Comparison of ENCODE assay signal across 12 mouse cellular contexts in the genomic region with DNA sequence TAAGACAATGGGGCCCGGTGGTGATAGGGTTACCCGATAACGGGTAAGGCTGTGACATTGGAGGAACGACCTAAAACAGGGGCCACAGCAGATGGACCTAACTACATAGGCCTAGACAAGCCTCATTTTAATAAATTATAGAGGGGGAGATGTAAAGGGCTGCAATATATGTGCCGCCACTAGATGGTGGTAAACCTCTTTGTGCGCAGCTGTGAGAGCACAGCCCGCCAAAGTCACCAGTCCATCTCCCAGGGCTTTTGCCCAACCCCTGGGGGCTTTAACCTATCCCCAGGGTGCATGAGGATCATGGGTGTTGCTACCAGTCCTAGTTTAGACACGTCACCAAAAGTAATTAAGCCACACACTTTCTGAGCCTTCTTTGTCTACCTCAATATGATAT. TPM values are rescaled to one million over a fixed set of nuclear protein-coding genes. Genes with fewer than 3 reads are reported as not detected.
DNase-seq lines count a peak whose midpoint lies in the region; ATAC-seq lines count a peak whose summit lies in the region.
"Not testable (repeated sequence)": the region's sequence is repeated elsewhere in the genome, so short reads cannot be mapped to it uniquely, and the experiment has no call there.
"Had no signal": no experiment of that assay in that cellular context is flagged by ENCODE, and none has a peak within 500 bp of the region (broad histone marks: within the 10 kb centered on the region; RNA-seq: fewer than 3 reads in every experiment).

No protein-coding gene starts in this region.

- not testable (repeated sequence) for H3K9ac ChIP-seq in embryonic facial prominence, embryonic 14.5 days (ENCODE audit: low read depth, low read length); midbrain, embryonic 11.5 days (ENCODE audit: low read length)

- H3K36me3 ChIP-seq in embryonic facial prominence, embryonic 14.5 days (ENCODE audit: control insufficient read depth, insufficient read depth, low read length); limb, embryonic 10.5 days; midbrain, embryonic 11.5 days (ENCODE audit: control insufficient read depth, insufficient read depth, low read length); splenic B cell, adult 2 months (ENCODE audit: control insufficient read depth, insufficient read depth, low read length, poor library complexity, severe bottlenecking): not testable (repeated sequence)

- not testable (repeated sequence) for H3K4me3 ChIP-seq in embryonic facial prominence, embryonic 14.5 days (ENCODE audit: low read depth, low read length); limb, embryonic 10.5 days; midbrain, embryonic 11.5 days (ENCODE audit: low read depth, low read length)

- not testable (repeated sequence) for H3K4me2 ChIP-seq in embryonic facial prominence, embryonic 14.5 days (ENCODE audit: low read depth, low read length); midbrain, embryonic 11.5 days

- H3K27me3 ChIP-seq in embryonic facial prominence, embryonic 14.5 days (replicated peaks; ENCODE audit: control insufficient read depth, insufficient read depth, low read length); limb, embryonic 10.5 days (ENCODE audit: low read depth, poor library complexity, severe bottlenecking); midbrain, embryonic 11.5 days (ENCODE audit: control insufficient read depth, insufficient read depth, low read length); splenic B cell, adult 2 months (ENCODE audit: control insufficient read depth, insufficient read depth, low read length, poor library complexity, severe bottlenecking): not testable (repeated sequence)

- DNase-seq in 416B (ENCODE audit: low read depth) = peak; percentile 25
- peak; percentile 43 for DNase-seq in adrenal gland, postnatal 10 days
- DNase-seq in embryonic facial prominence, embryonic 14.5 days (ENCODE audit: low spot score) = peak; percentile 55
- peak; percentile 1 to 2 for DNase-seq in heart, adult 9 months (ENCODE audit: low spot score in 2 of 2)
- peak; percentile 57 for DNase-seq in kidney, postnatal 10 days
- DNase-seq in limb, embryonic 10.5 days (ENCODE audit: low spot score) = peak; percentile 48
- DNase-seq in midbrain, embryonic 11.5 days (ENCODE audit: low spot score, missing footprints) = peak; percentile 90
- peak; percentile 28 for DNase-seq in splenic B cell, adult 2 months (ENCODE audit: low read depth, low spot score)

- H3K27ac ChIP-seq in embryonic facial prominence, embryonic 14.5 days (replicated peaks; ENCODE audit: low read depth, low read length); limb, embryonic 10.5 days; midbrain, embryonic 11.5 days (ENCODE audit: low read depth, low read length): not testable (repeated sequence)

- H3K9me3 ChIP-seq in embryonic facial prominence, embryonic 14.5 days (ENCODE audit: control insufficient read depth, low read length); limb, embryonic 10.5 days (replicated peaks); midbrain, embryonic 11.5 days (ENCODE audit: control insufficient read depth, low read length): not testable (repeated sequence)

- ATAC-seq in embryonic facial prominence, embryonic 14.5 days (ENCODE audit: low read depth); midbrain, embryonic 11.5 days (ENCODE audit: low FRiP score): not testable (repeated sequence)

- not testable (repeated sequence) for H3K4me1 ChIP-seq in embryonic facial prominence, embryonic 14.5 days (ENCODE audit: control insufficient read depth, insufficient read depth, low read length); limb, embryonic 10.5 days; midbrain, embryonic 11.5 days (ENCODE audit: control insufficient read depth, insufficient read depth, low read length)

- WGBS in embryonic facial prominence, embryonic 14.5 days = 17% methylated on average over 8 of the region's 8 CpGs
- 19% methylated on average over 8 of the region's 8 CpGs for whole genome bisulfite sequencing in limb, embryonic 10.5 days
- WGBS in midbrain, embryonic 11.5 days = 17% methylated on average over 8 of the region's 8 CpGs

RNA-seq across cellular contexts. Expression of gene Gm8113, which starts 7.8 kb away (rescaled TPM):
- total RNA-seq in adrenal gland, postnatal 10 days (2021) = 1 to 10 TPM; 1.6 to 4.7 TPM
- polyA plus RNA-seq in embryonic facial prominence, embryonic 14.5 days (2014; fragmentation: Nextera tagmentation; extraction: Ambion mirVana) = 5.2 and 5.7 TPM in 2 replicates
- 10.9 and 13.5 TPM in 2 replicates for polyA plus RNA-seq in limb, embryonic 10.5 days (2016; fragmentation: Nextera tagmentation; extraction: Ambion mirVana)
- 3.8 and 4.0 TPM in 2 replicates for polyA plus RNA-seq in midbrain, embryonic 11.5 days (2014; fragmentation: Nextera tagmentation; extraction: Ambion mirVana)

RNA-seq across cellular contexts. Expression of gene Ear10, which starts 9.6 kb away (rescaled TPM):
- total RNA-seq in adrenal gland, postnatal 10 days (2021) = not detected
- not detected in 2 replicates for polyA plus RNA-seq in embryonic facial prominence, embryonic 14.5 days (2014; fragmentation: Nextera tagmentation; extraction: Ambion mirVana)
- polyA plus RNA-seq in limb, embryonic 10.5 days (2016; fragmentation: Nextera tagmentation; extraction: Ambion mirVana) = not detected in 2 replicates
- polyA plus RNA-seq in midbrain, embryonic 11.5 days (2014; fragmentation: Nextera tagmentation; extraction: Ambion mirVana) = not detected in 2 replicates
- polyA plus RNA-seq: forebrain, embryonic 15.5 days; hindbrain, embryonic 15.5 days; liver, embryonic 16.5 days; neural tube, embryonic 14.5 days had no signal

RNA-seq across cellular contexts. Expression of gene Ang5, which starts 23.9 kb away (rescaled TPM):
- total RNA-seq in adrenal gland, postnatal 10 days (2021) = not detected
- polyA plus RNA-seq in embryonic facial prominence, embryonic 14.5 days (2014; fragmentation: Nextera tagmentation; extraction: Ambion mirVana) = not detected in 2 replicates
- not detected in 2 replicates for polyA plus RNA-seq in limb, embryonic 10.5 days (2016; fragmentation: Nextera tagmentation; extraction: Ambion mirVana)
- not detected in 2 replicates for polyA plus RNA-seq in midbrain, embryonic 11.5 days (2014; fragmentation: Nextera tagmentation; extraction: Ambion mirVana)
- polyA plus RNA-seq: forebrain, embryonic 15.5 days; hindbrain, embryonic 15.5 days; liver, embryonic 16.5 days; neural tube, embryonic 14.5 days had no signal

RNA-seq across cellular contexts. Expression of gene Ear1, which starts 57.7 kb away (rescaled TPM):
- 1 to 10 TPM in 1 of 2 experiments, under 1 TPM in 1; 0.81 to 3.0 TPM for total RNA-seq in adrenal gland, postnatal 10 days (2021)
- not detected in 2 replicates for polyA plus RNA-seq in embryonic facial prominence, embryonic 14.5 days (2014; fragmentation: Nextera tagmentation; extraction: Ambion mirVana)
- polyA plus RNA-seq in limb, embryonic 10.5 days (2016; fragmentation: Nextera tagmentation; extraction: Ambion mirVana) = not detected in 2 replicates
- not detected in 2 replicates for polyA plus RNA-seq in midbrain, embryonic 11.5 days (2014; fragmentation: Nextera tagmentation; extraction: Ambion mirVana)
- polyA plus RNA-seq: forebrain, embryonic 15.5 days; hindbrain, embryonic 15.5 days; neural tube, embryonic 14.5 days had no signal

Comparison
In these comparisons a context has a peak if more than half of its experiments do, and no peak if none do; other contexts are left out.
1. DNase-seq: peak in every context shown above with its lines; median percentile 90 in midbrain, embryonic 11.5 days; 57 in kidney, postnatal 10 days; 55 in embryonic facial prominence, embryonic 14.5 days; 48 in limb, embryonic 10.5 days; 43 in adrenal gland, postnatal 10 days; 28 in splenic B cell, adult 2 months; 25 in 416B; 2 in heart, adult 9 months.